Mouse (Mus musculus) myocyte (in vitro differentiated cells): Measurements from ENCODE around the gene Ptgdr2.

Experiments used
- E2F4 ChIP-seq: IDR thresholded peaks from one replicate; pipeline ENCODE4 v1.6.1; 2011; ENCODE audit warnings: mild to moderate bottlenecking, control low read depth, moderate library complexity; ENCODE audit not compliant: insufficient read depth
- MAX ChIP-seq: IDR thresholded peaks from one replicate; pipeline ENCODE4 v1.6.1; 2011; ENCODE audit warnings: low read depth, mild to moderate bottlenecking, control low read depth
- MYOD1 ChIP-seq, 3 experiments: IDR thresholded peaks; one replicate each; pipeline ENCODE4 v1.6.1; 2011; ENCODE audit warnings: control low read depth in 2 of 3, low read depth in 2 of 3, mild to moderate bottlenecking in 2 of 3, moderate library complexity in 1 of 3; ENCODE audit not compliant: insufficient read length in 2 of 3, control insufficient read depth in 1 of 3
- MYOG ChIP-seq, 3 experiments: IDR thresholded peaks; one replicate each; pipeline ENCODE4 v1.6.1; 2011; ENCODE audit warnings: control low read depth in 2 of 3, low read depth in 2 of 3, mild to moderate bottlenecking in 2 of 3; ENCODE audit not compliant: insufficient read length in 2 of 3, control insufficient read depth in 1 of 3, insufficient read depth in 1 of 3
- POLR2A ChIP-seq: IDR thresholded peaks from one replicate; pipeline ENCODE4 v1.6.1; 2011; ENCODE audit warnings: low read depth, mild to moderate bottlenecking, control low read depth, moderate library complexity; ENCODE audit not compliant: insufficient read length
- POLR2AphosphoS2 ChIP-seq: IDR thresholded peaks from one replicate; pipeline ENCODE4 v1.6.1; 2011; ENCODE audit warnings: low read depth, control low read depth; ENCODE audit not compliant: insufficient read length
- SRF ChIP-seq: IDR thresholded peaks from one replicate; pipeline ENCODE4 v1.6.1; 2011; ENCODE audit warnings: low read depth; ENCODE audit not compliant: control insufficient read depth, insufficient read length
- TCF12 ChIP-seq: IDR thresholded peaks from one replicate; pipeline ENCODE4 v1.6.1; 2011; ENCODE audit warnings: mild to moderate bottlenecking, control low read depth; ENCODE audit not compliant: poor library complexity, insufficient read depth, severe bottlenecking
- USF1 ChIP-seq: IDR thresholded peaks from one replicate; pipeline ENCODE4 v1.6.1; 2011; ENCODE audit warnings: low read depth, mild to moderate bottlenecking, control low read depth, moderate library complexity

- no peak for TF ChIP-seq SRF
- TF ChIP-seq MAX: no peak
- no peak for TF ChIP-seq E2F4
- no peak for TF ChIP-seq MYOD1 (IDR thresholded peaks at IDR 0.05; ENCODE audit: control insufficient read depth in 1 of 3, insufficient read length in 2 of 3, low read depth in 2 of 3)
- TF ChIP-seq POLR2AphosphoS2: no peak
- no peak for TF ChIP-seq POLR2A
- no peak for TF ChIP-seq USF1
- no peak for TF ChIP-seq MYOG (IDR thresholded peaks at IDR 0.05; ENCODE audit: control insufficient read depth in 1 of 3, insufficient read depth in 1 of 3, insufficient read length in 2 of 3, low read depth in 2 of 3)
- TF ChIP-seq TCF12: no peak
Observed at GRCm38 (mm10) chr19:10988563-10988962, 51.6 kb downstream of the Ptgdr2 start.
